Mouse (Mus musculus) stomach, embryonic 16.5 days (tissue): ENCODE data around the gene Slit3. TPM values are rescaled to one million over a fixed set of nuclear protein-coding genes. Genes with fewer than 3 reads are reported as not detected.

Experiments
- ATAC-seq: fragments of 200-750 bp; cut with Nextera tagmentation; 2 replicates; pipeline ENCODE4 v1.8.0; 2017; ENCODE audit warnings: moderate number of reproducible peaks, moderate TSS enrichment; ENCODE audit not compliant: insufficient read depth, low FRiP score
- H3K27ac ChIP-seq: fragments of 300-500 bp; sonication (generic); 2 replicates; pipeline ENCODE4 v1.5.1; 2014; ENCODE audit warnings: low read length
- H3K27me3 ChIP-seq: fragments of 300-500 bp; sonication (generic); 2 replicates; pipeline ENCODE4 v1.6.1; 2014; ENCODE audit warnings: low read length, control low read depth, mixed read lengths; ENCODE audit not compliant: control insufficient read depth, insufficient read depth
- H3K36me3 ChIP-seq: fragments of 300-500 bp; sonication (generic); 2 replicates; pipeline ENCODE4 v1.6.1; 2014; ENCODE audit warnings: low read length; ENCODE audit not compliant: control insufficient read depth, insufficient read depth
- H3K4me1 ChIP-seq: fragments of 300-500 bp; sonication (generic); 2 replicates; pipeline ENCODE4 v1.6.1; 2014; ENCODE audit warnings: low read length, control low read depth, mixed read lengths; ENCODE audit not compliant: control insufficient read depth, insufficient read depth
- H3K4me2 ChIP-seq: fragments of 300-500 bp; sonication (generic); 2 replicates; pipeline ENCODE4 v1.6.1; 2014; ENCODE audit warnings: low read depth, low read length, mixed read lengths
- H3K4me3 ChIP-seq: fragments of 300-500 bp; sonication (generic); replicated peaks from 2 replicates; pipeline ENCODE4 v1.5.1; 2014; ENCODE audit warnings: mild to moderate bottlenecking, low read length
- H3K9ac ChIP-seq: fragments of 300-500 bp; sonication (generic); 2 replicates; pipeline ENCODE4 v1.6.1; 2014; ENCODE audit warnings: low read length
- H3K9me3 ChIP-seq: fragments of 300-500 bp; sonication (generic); replicated peaks from 2 replicates; pipeline ENCODE4 v1.6.1; 2016; ENCODE audit warnings: low read length, control low read depth; ENCODE audit not compliant: control insufficient read depth
- WGBS: fragments of 180-500 bp; shearing (Covaris S2); extraction: QIAGEN DNeasy Blood & Tissue Kit; methylation state at CpG from one replicate; pipeline ENCODE4 v1.1.7; 2014; 5-methylcytosine and 5-hydroxymethylcytosine counted together
- polyA plus RNA-seq: library from polyadenylated mRNA; unstranded; fragments of >200 nt; fragmentation: Nextera tagmentation; extraction: Ambion mirVana; gene quantifications from 2 replicates; pipeline ENCODE4 v1.2.1, GENCODE M21; 2015

Gene Slit3
- polyA plus RNA-seq, 1 experiment from 2014 or later, result 9.4 TPM

DNA sequence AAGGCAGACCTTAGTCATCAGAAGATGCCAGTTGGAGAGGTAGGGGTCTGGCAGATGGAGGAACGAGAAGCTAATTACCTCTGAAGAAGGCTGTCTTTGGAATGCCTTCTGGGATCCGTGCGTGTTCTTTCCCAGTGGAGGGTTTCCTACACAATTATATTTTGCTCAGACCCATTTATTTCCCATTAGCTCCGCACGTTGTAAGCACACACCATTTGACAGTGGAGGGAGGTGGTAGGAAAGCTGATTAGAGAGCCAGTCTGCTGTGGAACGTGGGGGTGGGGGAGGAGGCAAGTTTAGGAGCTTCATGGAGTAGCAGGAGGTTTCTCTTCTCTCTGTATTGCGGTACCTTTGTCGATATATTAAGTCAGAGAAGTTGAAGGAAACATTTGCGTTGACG lies 530.3 kb downstream of the Slit3 start:
- Histone ChIP-seq H3K4me1 (no peaks in the 10 kb centered on the region), H3K9me3 (no peaks in the 10 kb centered on the region), H3K4me3 (no peak overlapping the region), H3K4me2 (no peak overlapping the region), H3K36me3 (no peaks in the 10 kb centered on the region), H3K27me3 (no peaks in the 10 kb centered on the region), H3K27ac (no peak overlapping the region), H3K9ac (no peak overlapping the region)
- WGBS, result 82% methylated on average over 10 of the region's 10 CpGs
- ATAC-seq, result no peak

DNA sequence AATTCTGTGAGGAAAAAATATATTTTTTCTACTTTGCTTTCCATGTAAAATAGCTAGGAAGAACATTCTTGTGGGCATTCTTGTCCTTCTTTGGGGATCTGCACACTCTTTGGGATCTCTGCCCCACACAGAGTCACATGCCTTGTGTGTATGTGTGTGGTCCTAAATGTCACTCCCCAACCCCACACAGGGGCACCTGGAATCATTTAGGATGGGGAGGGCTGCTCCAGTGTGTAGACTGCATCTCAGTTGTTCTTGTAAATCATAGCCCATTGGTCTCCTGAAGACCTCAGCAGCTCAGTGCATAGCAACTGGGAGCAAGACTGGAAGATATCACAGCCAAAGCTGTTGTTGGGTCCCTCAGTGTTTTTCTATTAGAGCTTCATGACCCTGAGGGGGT lies 534.8 kb downstream of the Slit3 start:
- no peaks in the 10 kb centered on the region for H3K4me1 ChIP-seq
- no peak overlapping the region for H3K4me3 ChIP-seq
- no peaks in the 10 kb centered on the region for H3K9me3 ChIP-seq
- no peak overlapping the region for H3K9ac ChIP-seq
- no peak for ATAC-seq
- H3K27ac ChIP-seq, result no peak overlapping the region
- H3K36me3 ChIP-seq, result no peaks in the 10 kb centered on the region
- no peaks in the 10 kb centered on the region for H3K27me3 ChIP-seq
- no peak overlapping the region for H3K4me2 ChIP-seq

- 78% methylated on average over 6 of the region's 6 CpGs for WGBS
- Histone ChIP-seq H3K4me3 (no peak overlapping the region), H3K4me2 (no peak overlapping the region), H3K27ac (no peak overlapping the region), H3K27me3 (no peaks in the 10 kb centered on the region), H3K36me3 (no peaks in the 10 kb centered on the region), H3K9me3 (no peaks in the 10 kb centered on the region), H3K4me1 (no peaks in the 10 kb centered on the region), H3K9ac (no peak overlapping the region)
- no peak for ATAC-seq
Observed at GRCm38 (mm10) chr11:35657582-35657981, 536.6 kb downstream of the Slit3 start.

GRCm38 (mm10) chr11:35660967-35661366 lies 539.9 kb downstream of the Slit3 start:
- H3K4me2 ChIP-seq, result no peak overlapping the region
- H3K27me3 ChIP-seq, result no peaks in the 10 kb centered on the region
- no peak overlapping the region for H3K9ac ChIP-seq
- no peaks in the 10 kb centered on the region for H3K9me3 ChIP-seq
- H3K4me3 ChIP-seq, result no peak overlapping the region
- no peaks in the 10 kb centered on the region for H3K4me1 ChIP-seq
- ATAC-seq, result no peak
- no peak overlapping the region for H3K27ac ChIP-seq
- no peaks in the 10 kb centered on the region for H3K36me3 ChIP-seq
- WGBS, result 93% methylated on average over 4 of the region's 4 CpGs

DNA sequence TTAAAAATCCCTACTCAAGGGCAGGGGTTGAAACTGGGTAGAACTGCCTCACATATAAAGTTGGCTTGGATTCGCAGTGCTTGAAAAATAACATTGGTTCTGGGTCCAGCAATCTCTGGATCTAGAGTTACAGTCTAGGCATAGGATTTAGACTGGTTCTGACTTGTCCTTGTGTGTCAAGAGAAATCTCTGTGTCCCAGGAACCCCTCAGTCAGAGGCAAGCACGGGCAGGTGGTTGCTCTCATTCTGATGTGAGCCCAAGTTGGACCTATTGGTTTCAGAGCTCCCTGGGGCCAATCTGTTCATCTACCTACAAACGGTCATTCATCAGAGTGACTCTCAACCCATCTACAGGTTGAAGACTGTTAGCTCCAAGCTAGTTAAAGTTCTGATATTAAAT lies 541.9 kb downstream of the Slit3 start:
- no peak overlapping the region for H3K9ac ChIP-seq
- 81% methylated on average over 3 of the region's 3 CpGs for WGBS
- no peaks in the 10 kb centered on the region for H3K36me3 ChIP-seq
- H3K27ac ChIP-seq, result no peak overlapping the region
- H3K4me3 ChIP-seq, result no peak overlapping the region
- H3K27me3 ChIP-seq, result no peaks in the 10 kb centered on the region
- H3K4me1 ChIP-seq, result no peaks in the 10 kb centered on the region
- no peaks in the 10 kb centered on the region for H3K9me3 ChIP-seq
- ATAC-seq, result no peak
- H3K4me2 ChIP-seq, result no peak overlapping the region

DNA sequence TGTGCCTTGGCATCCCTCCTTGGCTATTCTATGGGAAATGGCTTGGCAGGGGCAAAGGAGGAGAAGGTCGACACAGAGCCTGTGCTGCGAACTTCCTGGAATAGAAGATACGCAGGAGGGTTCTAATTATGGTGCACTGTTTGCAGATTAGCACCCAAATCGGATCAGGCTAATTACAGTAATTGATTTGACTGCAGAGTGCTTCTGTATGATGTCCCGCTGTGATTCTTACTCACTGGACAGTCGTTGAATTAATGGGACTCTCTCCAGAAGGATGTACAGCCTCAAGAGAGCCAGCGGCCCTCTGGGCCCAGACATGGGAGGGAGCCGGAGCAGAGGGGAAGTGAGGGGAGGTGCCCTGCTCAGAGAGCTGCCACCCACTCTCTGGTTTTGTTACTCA lies 542.6 kb downstream of the Slit3 start:
- Histone ChIP-seq H3K9ac (no peak overlapping the region), H3K4me3 (no peak overlapping the region), H3K27ac (no peak overlapping the region), H3K4me1 (no peaks in the 10 kb centered on the region), H3K27me3 (no peaks in the 10 kb centered on the region), H3K4me2 (no peak overlapping the region), H3K9me3 (no peaks in the 10 kb centered on the region), H3K36me3 (no peaks in the 10 kb centered on the region; the same call in 1 of the 2 replicates)
- 68% methylated on average over 8 of the region's 8 CpGs for WGBS
- ATAC-seq, result no peak; the same call in 1 of the 2 replicates

- Histone ChIP-seq H3K4me1 (no peaks in the 10 kb centered on the region), H3K27me3 (no peaks in the 10 kb centered on the region), H3K9me3 (no peaks in the 10 kb centered on the region), H3K36me3 (no peaks in the 10 kb centered on the region; the same call in 1 of the 2 replicates), H3K4me2 (no peak overlapping the region), H3K9ac (no peak overlapping the region), H3K27ac (no peak overlapping the region), H3K4me3 (no peak overlapping the region)
- 59% methylated on average over 5 of the region's 5 CpGs for WGBS
- ATAC-seq, result no peak
Observed at GRCm38 (mm10) chr11:35664991-35665390, 544.0 kb downstream of the Slit3 start.

- 64% methylated on average over 3 of the region's 3 CpGs for WGBS
- Histone ChIP-seq H3K4me1 (no peaks in the 10 kb centered on the region), H3K27me3 (no peaks in the 10 kb centered on the region), H3K4me2 (no peak overlapping the region), H3K4me3 (no peak overlapping the region), H3K9me3 (no peaks in the 10 kb centered on the region), H3K36me3 (no peaks in the 10 kb centered on the region; the same call in 1 of the 2 replicates), H3K27ac (no peak overlapping the region), H3K9ac (no peak overlapping the region)
- ATAC-seq, result no peak
Observed at GRCm38 (mm10) chr11:35667428-35667827, 546.4 kb downstream of the Slit3 start.

DNA sequence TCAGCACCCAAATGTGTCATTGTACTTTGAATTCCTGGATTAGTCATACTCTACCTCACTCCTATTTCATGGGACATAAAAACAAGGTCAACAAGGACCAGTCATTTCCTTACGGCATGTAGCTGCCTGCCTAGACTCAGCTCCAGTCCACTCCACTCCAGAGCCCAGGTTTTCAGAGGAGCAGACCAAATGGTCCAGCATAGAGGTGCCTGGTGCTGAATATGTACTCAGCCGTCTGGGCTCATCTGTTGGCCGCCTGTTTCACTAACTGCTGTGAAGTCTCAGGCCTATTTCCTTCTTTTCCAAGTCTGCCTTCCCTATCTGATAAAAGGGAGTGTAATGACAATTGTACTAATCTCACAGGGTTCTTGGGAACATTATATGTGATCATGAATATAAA lies 547.1 kb downstream of the Slit3 start:
- no peaks in the 10 kb centered on the region; the same call in 1 of the 2 replicates for H3K36me3 ChIP-seq
- ATAC-seq, result 0 out of 2 replicates have a peak, but pooled peaks have one; percentile 26
- no peak overlapping the region for H3K4me3 ChIP-seq
- H3K9me3 ChIP-seq, result no peaks in the 10 kb centered on the region
- 45% methylated on average over 3 of the region's 3 CpGs for WGBS
- H3K27ac ChIP-seq, result no peak overlapping the region
- H3K9ac ChIP-seq, result no peak overlapping the region
- no peaks in the 10 kb centered on the region for H3K4me1 ChIP-seq
- H3K27me3 ChIP-seq, result no peaks in the 10 kb centered on the region
- H3K4me2 ChIP-seq, result no peak overlapping the region

GRCm38 (mm10) chr11:35668750-35669149 lies 547.7 kb downstream of the Slit3 start:
- Histone ChIP-seq H3K4me3 (no peak overlapping the region), H3K27ac (no peak overlapping the region), H3K36me3 (no peaks in the 10 kb centered on the region; the same call in 1 of the 2 replicates), H3K27me3 (no peaks in the 10 kb centered on the region), H3K4me1 (no peaks in the 10 kb centered on the region), H3K9ac (no peak overlapping the region), H3K9me3 (no peaks in the 10 kb centered on the region), H3K4me2 (no peak overlapping the region)
- ATAC-seq, result no peak
- 88% methylated on average over 1 of the region's 1 CpGs for WGBS
